Mouse (Mus musculus) ES-E14 (cell line): Measurements from ENCODE around the gene Repin1.

Source experiments
- CHD2 ChIP-seq: IDR thresholded peaks from 2 replicates; pipeline ENCODE4 v1.6.1; 2014; ENCODE audit warnings: mild to moderate bottlenecking, low read depth, low read length, inconsistent platforms
- MAFK ChIP-seq: IDR thresholded peaks from 2 replicates; pipeline ENCODE4 v1.6.1; 2014; ENCODE audit warnings: mild to moderate bottlenecking, low read depth, low read length, inconsistent platforms; ENCODE audit not compliant: insufficient read depth
- ZC3H11A ChIP-seq: IDR thresholded peaks from 2 replicates; pipeline ENCODE4 v1.6.1; 2012; ENCODE audit warnings: low read depth, mild to moderate bottlenecking, inconsistent platforms, low read length, borderline replicate concordance
- ZNF384 ChIP-seq: IDR thresholded peaks from 2 replicates; pipeline ENCODE4 v1.6.1; 2012; ENCODE audit warnings: low read depth, low read length, inconsistent platforms

DNA sequence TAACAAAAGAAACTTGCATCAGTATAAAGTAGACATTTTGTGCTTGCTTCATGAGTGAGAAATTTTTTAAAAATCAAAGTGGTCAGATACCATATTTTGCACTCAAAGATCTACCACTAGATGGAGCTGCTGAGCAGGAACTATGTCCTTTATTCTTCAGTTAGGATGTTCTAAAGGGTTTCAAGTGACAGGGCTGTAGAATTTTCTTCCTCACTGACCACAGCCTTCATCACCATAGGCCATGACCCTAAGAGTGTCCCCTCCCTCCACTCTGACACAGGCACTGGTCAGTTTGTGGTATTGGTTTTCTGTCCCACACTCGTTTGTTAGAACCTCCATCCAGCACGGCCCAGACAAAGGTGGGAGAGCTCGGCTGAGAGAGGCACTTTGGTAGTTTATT is 11.6 kb upstream of the Repin1 start:
- TF ChIP-seq ZNF384: no peak
- no peak for TF ChIP-seq ZC3H11A
- TF ChIP-seq CHD2: no peak
- no peak for TF ChIP-seq MAFK
